Mouse (Mus musculus) olfactory bulb, adult 2 months (tissue): ENCODE results near the gene Prkcsh. TPM values are rescaled to one million over a fixed set of nuclear protein-coding genes. Genes with fewer than 3 reads are reported as not detected.

ENCODE experiments used
- H3K27ac ChIP-seq: fragments of 200-500 bp; 2 replicates; pipeline ENCODE4 v1.5.1; 2012; ENCODE audit warnings: low read depth, low read length; ENCODE audit not compliant: insufficient read depth
- H3K4me1 ChIP-seq: fragments of 200-500 bp; 2 replicates; pipeline ENCODE4 v1.6.1; 2012; ENCODE audit warnings: low read length; ENCODE audit not compliant: control insufficient read depth, insufficient read depth
- H3K4me3 ChIP-seq: fragments of 200-500 bp; 2 replicates; pipeline ENCODE4 v1.5.1; 2012; ENCODE audit warnings: mild to moderate bottlenecking, low read depth, low read length, moderate library complexity; ENCODE audit not compliant: insufficient read depth
- CTCF ChIP-seq: fragments of 200-500 bp; IDR thresholded peaks from 2 replicates; pipeline ENCODE4 v1.5.1; 2012; ENCODE audit warnings: low read depth, mild to moderate bottlenecking, low read length, moderate library complexity; ENCODE audit not compliant: insufficient read depth
- POLR2A ChIP-seq: fragments of 200-500 bp; IDR thresholded peaks from 2 replicates; pipeline ENCODE4 v1.6.1; 2012; ENCODE audit warnings: mild to moderate bottlenecking, low read depth, low read length, moderate library complexity; ENCODE audit not compliant: insufficient read depth
- WGBS: fragments of 180-500 bp; shearing (Covaris S2); methylation state at CpG from one replicate; pipeline ENCODE4 v1.1.7; 2018; 5-methylcytosine and 5-hydroxymethylcytosine counted together
- polyA plus RNA-seq: library from polyadenylated mRNA; stranded (reverse); fragments of >200 nt; gene quantifications from 2 replicates; pipeline ENCODE4 v1.2.4, GENCODE M21; 2012; ENCODE audit warnings: low replicate concordance; ENCODE audit not compliant: missing spikeins, insufficient read depth, insufficient read length

Gene Prkcsh
- polyA plus RNA-seq: not detected in 2 replicates

DNA sequence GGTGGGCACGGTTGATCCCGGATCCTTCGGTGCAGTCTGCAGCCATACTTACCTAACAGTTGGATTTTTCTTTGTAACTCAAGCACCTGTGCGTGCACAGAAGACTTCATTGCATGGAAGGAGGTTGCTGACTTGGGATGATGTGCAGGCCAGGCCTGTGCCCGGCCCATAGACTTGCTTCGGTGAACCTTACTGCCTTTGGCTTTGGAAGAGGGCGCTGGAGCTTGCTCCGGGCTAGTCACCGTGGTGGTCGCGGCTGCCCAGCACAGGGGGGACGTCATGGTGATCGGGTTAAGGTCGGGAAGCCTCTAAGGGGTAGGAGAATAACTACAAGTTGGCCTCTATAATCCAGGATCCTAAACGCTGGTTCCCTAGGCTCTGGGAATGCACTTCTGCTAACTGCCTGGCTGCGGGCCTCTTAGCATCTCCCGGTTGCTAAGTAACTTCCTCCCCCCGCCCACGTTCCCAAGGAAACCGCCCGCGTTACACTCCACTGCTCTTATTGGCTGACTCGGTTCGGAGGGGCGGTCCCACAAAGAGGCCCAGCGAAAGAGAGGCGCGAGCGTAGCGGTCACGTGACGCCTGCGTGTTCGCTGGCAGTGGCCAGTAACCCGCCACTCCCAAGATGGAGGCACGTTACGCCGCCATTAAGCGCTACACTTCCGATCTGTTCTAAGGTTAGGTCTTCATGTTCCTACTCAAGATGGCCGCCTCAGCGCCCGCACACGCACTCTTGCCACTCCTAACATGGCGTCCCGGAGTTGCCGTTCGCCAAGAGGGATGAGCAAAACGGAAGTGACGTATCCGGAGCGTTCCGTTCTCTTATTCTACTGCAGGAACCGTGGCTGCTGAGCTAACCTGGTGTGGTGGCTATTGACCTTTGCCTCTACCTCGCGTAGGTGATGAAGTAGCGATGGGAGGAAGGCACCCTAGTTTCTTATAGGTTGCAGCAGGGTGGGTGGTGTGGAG lies at the start of gene Prkcsh, which contains the start of gene Ccdc151:
Prkcsh (plus strand) TSS at position 613 of the 969 bp plus-strand sequence.
Ccdc151 (minus strand) TSS at position 441 of the 969 bp plus-strand sequence.
- WGBS: 4% methylated on average over 57 of the region's 57 CpGs
- H3K27ac ChIP-seq: peak within 1 kb of the TSS; percentile 66
- TF ChIP-seq CTCF (no peak; the same call in 1 of the 2 replicates), POLR2A (peak; percentile 30; the same call in 1 of the 2 replicates)
- H3K4me3 ChIP-seq: peak within 1 kb of the TSS; percentile 65
- peaks cover 23% of the 10 kb centered on the region for H3K4me1 ChIP-seq

DNA sequence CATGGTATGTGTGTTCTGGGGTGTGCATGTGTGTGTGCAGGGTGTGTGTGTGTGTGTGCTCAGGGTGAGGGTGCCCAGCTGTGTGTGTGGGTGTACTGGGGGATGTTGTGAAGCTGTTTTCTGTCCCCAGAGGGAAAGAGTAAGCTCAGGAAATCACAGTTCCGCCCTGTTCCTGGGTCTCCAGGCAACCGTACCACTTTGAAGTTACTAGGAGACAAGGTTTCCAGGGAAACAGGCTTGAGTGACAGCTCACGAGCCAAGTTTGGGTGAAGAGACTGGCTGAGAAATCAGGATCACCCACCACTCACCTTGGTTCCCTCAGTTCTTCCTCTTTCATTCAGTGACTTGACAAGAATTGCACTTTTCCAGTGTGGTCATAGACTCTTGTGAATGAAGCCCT lies 49.0 kb upstream of the Prkcsh start:
- 9% methylated on average over 3 of the region's 3 CpGs for WGBS
- TF ChIP-seq POLR2A: no peak
- TF ChIP-seq CTCF: no peak
- peaks cover 22% of the 10 kb centered on the region for H3K4me1 ChIP-seq
- H3K27ac ChIP-seq: peak overlapping the region; percentile 91
- H3K4me3 ChIP-seq: no peak overlapping the region

DNA sequence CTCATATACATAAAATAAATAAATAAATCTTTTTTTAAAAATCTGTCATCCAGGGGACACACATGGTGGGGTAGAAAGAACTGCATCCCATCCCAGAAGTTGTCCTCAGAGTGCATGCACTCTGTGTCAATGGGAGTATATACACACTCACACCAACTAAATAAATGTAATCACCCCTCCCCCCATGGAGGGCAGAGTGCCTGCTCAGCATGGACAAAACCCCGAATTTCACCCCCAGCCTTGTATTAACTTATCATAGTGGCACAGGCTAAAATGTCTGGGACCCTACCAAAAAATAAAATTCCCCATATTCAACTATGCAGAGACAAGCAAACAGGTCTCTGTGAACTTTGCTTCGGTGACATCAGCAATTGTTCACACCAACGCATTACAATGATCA lies 48.0 kb upstream of the Prkcsh start:
- Histone ChIP-seq H3K27ac (no peak overlapping the region), H3K4me3 (no peak overlapping the region), H3K4me1 (peaks cover 19% of the 10 kb centered on the region)
- 57% methylated on average over 3 of the region's 3 CpGs for WGBS
- no peak for TF ChIP-seq POLR2A
- TF ChIP-seq CTCF: no peak

DNA sequence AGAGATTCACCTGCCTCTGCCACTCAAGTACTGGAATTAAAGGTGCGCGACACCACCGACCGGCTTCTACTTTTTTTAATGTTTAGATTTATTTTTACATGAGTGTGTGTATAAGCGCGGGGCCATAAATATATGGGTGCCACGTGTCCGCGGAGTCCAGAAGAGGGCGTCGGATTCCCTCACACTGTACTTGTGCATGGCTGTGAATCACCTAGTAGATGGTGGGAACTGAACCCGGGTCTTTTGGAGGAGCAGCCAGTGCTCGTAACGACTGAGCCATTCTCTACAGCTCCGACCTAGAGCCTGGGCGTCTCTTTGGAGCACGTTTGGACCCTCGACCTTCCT lies 47.4 kb upstream of the Prkcsh start:
- TF ChIP-seq POLR2A (no peak), CTCF (0 out of 2 replicates have a peak, but pooled peaks have one; percentile 18)
- WGBS: 2% methylated on average over 18 of the region's 18 CpGs
- Histone ChIP-seq H3K4me3 (peak overlapping the region; percentile 68), H3K4me1 (peaks cover 20% of the 10 kb centered on the region), H3K27ac (peak overlapping the region; percentile 96)

DNA sequence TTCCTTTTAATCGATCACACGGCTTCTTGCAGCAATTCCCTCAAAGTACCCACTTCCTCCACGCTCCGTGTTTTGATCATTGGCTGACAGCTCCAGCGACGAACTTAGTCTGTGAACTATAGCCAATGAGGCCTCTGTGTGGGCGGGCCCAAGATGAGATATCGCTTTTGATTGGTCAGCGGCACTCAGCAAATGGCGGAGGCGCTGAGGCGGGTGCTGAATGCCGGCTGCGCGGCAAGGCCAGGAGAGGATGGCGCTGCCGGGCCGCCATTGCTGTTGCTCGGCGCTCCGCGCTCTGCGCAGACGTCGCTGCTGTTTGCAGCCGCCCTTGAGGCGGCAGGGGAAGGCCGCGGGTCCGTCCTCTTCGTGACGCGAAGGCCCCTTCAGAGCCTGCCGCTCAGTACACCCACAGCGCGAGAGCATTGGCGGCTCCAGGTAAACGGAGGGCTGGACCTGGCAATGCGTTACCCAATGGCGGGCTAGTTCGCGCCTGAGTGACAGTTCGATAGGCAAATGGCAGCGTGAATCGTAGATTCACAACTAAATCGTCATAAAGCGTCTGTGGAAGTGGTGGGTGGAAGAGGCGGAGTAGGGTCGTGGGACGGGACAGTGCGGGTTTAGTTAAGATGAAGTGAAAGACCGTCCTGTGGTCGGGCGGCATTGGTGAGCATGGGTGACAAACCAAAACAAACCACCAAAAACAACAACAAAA lies 46.9 kb upstream of the Prkcsh start, which contains the start of gene Swsap1:
Swsap1 (plus strand) TSS at position 186 of the 712 bp plus-strand sequence.
- H3K4me1 ChIP-seq: peaks cover 24% of the 10 kb centered on the region
- peak within 1 kb of the TSS; percentile 96 for H3K27ac ChIP-seq
- 0% methylated on average over 54 of the region's 54 CpGs for WGBS
- H3K4me3 ChIP-seq: peak within 1 kb of the TSS; percentile 68
- TF ChIP-seq CTCF (no peak), POLR2A (peak; percentile 84)

DNA sequence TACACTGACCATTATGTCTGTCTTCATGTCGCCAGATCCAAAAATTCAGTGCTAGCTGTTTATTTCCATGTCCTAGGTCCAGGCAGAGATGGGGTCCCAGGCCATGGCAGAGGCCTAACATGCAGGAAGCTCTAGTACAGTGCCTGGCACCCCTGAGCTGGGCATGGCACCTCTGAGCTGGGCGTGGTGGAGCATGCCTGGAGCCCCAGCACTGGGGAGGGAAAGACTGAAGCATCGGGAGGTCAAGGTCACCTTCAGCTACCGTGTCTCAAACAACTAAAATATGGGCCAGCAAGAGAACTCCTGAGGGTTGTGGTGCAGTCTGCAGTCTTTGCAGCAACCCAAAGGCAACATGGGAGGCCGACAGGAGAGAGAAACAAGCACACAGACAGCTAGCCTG lies 44.2 kb upstream of the Prkcsh start:
- Histone ChIP-seq H3K4me1 (peaks cover 35% of the 10 kb centered on the region), H3K4me3 (no peak overlapping the region), H3K27ac (no peak overlapping the region)
- WGBS: 91% methylated on average over 5 of the region's 5 CpGs
- TF ChIP-seq CTCF: no peak
- no peak for TF ChIP-seq POLR2A

DNA sequence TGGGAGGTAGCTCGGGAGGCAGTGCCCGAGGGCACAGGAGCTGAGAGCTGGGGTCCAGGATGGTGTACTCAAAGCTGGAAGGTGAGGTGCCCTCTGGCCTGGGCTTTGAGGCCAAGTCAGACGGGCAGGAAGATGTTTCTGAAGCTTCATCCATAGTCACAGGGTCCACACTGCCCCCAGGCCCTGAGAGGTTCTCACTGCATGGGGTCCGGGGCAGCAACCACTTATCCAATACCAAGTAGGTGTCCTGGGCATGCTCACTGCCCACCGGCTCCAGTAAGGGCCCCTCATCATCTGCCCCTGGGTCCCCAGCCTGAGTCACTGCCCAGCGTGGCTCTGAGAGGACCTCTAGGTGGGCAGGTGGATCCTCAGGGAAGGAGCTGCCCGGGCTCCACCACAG lies 43.4 kb upstream of the Prkcsh start:
- H3K4me3 ChIP-seq: no peak overlapping the region
- TF ChIP-seq POLR2A (no peak), CTCF (no peak)
- peaks cover 28% of the 10 kb centered on the region for H3K4me1 ChIP-seq
- WGBS: 93% methylated on average over 7 of the region's 7 CpGs
- no peak overlapping the region for H3K27ac ChIP-seq

DNA sequence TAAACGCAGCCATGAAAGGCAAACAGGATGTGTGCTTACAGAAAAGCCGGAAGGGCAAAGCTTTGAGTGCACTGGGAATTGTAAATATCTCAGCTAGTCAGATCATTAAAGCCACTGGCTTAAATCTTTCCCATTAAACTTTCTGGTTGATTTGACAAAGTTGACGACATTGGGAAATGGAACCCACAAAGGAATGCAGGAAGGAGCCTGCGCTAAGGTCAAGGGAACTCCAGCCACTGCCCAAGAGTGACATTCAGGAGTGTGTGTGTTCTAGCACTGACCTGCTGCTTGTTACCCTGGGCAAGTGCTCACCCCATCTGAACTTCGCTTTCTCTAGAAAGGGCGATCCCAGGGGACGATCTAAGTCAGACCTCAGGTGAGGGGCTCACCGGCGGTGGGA lies 42.5 kb upstream of the Prkcsh start:
- no peak overlapping the region for H3K27ac ChIP-seq
- H3K4me3 ChIP-seq: no peak overlapping the region
- WGBS: 69% methylated on average over 9 of the region's 9 CpGs
- H3K4me1 ChIP-seq: peaks cover 27% of the 10 kb centered on the region
- TF ChIP-seq POLR2A: no peak
- TF ChIP-seq CTCF: no peak
